Mouse (Mus musculus): ENCODE results near the gene Gpr152.

DNA sequence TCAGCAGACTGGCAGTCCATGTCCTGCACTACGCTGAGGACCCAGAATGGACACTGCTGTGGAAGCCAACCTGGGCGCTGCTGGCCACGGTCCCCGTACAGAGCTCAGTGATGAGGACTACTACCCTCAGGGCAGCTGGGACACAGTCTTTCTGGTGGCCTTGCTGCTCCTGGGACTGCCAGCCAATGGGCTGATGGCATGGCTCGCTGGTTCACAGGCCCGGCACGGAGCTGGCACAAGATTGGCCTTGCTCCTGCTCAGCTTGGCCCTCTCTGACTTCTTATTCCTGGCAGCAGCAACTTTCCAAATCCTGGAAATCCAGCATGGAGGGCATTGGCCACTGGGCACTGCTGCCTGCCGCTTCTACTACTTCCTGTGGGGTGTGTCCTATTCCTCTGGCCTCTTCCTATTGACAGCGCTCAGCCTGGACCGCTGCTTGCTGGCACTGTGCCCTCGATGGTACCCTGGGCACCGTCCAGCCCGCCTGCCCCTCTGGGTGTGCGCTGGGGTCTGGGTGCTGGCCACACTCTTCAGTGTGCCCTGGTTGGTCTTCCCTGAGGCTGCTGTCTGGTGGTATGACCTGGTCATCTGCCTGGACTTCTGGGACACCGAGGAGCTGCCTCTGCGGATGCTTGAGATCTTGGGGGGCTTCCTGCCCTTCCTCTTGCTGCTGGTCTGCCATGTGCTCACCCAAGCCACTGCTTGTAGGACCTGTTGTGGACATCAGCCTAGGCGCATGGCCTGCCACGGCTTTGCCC, 3.0 kb downstream of the Gpr152 start:
- no peak for TF ChIP-seq CTCF (conservative IDR thresholded peaks at IDR 0.05; ENCODE audit: low read length)
- no peak for TF ChIP-seq NANOG (IDR thresholded peaks at IDR 0.05; ENCODE audit: borderline replicate concordance, low read length)

Data from E14TG2a.4 (cell line).